Mouse (Mus musculus): ENCODE data around the gene Tes. TPM values are rescaled to one million over a fixed set of nuclear protein-coding genes. Genes with fewer than 3 reads are reported as not detected.
A peak's percentile ranks its signal among the peaks of the same experiment; 100 is the strongest.
"Not testable (repeated sequence)": the region's sequence is repeated elsewhere in the genome, so short reads cannot be mapped to it uniquely, and the experiment has no call there.

The Tes gene
- 59.2 and 64.6 TPM in 2 replicates for polyA plus RNA-seq (2015; fragmentation: Nextera tagmentation; extraction: Ambion mirVana)

DNA sequence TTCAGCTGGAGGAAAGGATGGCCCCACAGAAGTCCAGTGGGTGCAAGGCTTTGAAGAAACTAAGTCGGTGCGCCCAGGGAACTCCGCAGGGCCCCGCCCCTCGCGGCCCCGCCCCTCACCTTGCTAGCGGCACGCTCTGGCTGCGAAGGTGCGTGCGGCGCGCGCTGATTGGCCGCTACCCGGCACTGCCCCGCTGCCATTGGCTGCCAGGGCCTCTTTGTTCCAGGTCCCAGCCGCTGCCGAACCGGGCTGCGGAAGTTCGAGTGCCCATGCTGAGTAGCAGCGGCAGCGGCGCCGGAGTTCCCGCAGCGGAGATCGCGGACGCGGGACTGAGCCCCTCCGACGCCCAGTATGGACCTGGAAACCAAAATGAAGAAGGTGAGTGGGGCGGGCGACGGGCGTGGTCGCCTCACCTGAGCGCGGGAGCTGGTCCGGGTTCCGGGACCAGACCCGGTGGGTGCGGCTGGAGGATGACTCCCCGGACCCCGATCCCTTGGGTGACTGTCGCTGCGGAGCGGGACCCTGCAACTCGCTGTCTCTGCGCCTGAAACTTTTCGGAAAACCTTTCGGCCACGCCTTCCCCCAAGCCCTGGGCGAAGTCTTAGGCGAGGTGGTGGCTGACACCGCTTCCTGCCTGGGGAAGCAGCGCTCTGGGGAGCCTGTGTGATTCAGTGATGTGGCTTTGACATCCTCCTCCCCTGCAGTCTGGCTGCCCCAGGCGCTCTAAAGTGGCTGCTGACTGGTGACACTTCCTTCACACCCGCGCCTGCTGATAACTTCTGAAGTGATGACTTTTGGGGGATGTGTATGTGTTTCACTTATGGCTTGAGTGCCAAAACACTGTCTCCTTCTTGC lies at the start of gene Tes:
TSS of gene Tes (plus strand) at position 214 of the 855 bp plus-strand sequence.
- peak; percentile 94 for DNase-seq (ENCODE audit: low spot score)

DNA sequence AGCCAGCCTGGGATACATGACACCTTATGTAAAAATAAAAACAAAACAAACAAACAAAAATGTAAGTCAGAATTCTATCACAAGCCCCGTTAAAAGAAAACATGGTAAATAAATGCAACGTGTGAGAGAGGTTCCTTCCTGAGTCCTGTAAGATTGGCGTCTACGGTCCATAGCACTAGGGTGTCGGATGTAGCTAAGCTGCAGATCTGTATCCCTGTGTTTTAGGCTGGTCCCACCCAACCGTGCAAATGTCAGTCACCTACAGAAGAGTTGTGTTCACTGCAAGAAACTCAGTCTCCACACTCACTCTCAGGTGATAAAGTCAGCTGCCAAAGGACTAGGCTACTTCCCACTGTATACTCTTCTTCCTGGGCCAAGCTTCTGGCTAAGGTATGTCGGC lies 39.1 kb upstream of the Tes start:
- no peak for DNase-seq (ENCODE audit: low spot score)

DNA sequence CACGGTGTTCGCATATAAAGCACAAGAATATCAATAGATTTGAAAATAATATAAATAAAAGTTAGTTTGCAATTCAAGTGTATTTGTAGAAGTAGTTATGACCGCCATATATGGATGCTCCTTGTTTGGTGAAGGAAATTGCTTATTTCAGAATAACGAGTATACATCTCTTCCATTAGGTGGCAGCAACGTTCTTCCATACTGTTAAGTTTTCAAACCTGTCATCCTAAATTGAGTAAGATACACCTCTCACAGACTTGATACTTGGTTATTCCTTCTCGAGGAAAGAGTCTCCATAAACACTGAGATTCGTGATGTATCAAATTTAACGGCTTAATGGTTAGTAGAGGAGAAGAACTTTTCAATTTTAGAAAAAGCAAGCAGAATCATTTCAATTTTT lies 37.4 kb upstream of the Tes start:
- peak; percentile 70 for DNase-seq (ENCODE audit: low spot score)

DNA sequence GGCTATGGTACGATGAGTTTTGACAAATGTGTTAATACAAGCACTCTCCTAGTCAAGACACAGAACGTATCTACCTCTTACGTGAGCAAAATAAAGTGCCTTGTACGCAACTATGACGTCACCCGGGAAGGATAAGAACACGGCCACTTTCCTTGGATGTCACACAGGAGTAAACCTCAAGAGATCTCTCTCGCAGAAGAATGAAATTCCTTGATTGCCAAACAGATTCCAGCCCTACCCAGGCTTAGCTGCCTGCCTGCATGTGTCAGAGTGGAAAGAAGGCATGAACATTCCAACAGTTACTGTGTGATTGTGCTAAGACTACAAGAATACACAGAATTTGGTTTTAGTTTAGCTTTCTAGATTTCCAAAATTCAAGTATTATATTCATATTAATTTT lies 36.1 kb upstream of the Tes start:
- no peak for DNase-seq (ENCODE audit: low spot score)

DNA sequence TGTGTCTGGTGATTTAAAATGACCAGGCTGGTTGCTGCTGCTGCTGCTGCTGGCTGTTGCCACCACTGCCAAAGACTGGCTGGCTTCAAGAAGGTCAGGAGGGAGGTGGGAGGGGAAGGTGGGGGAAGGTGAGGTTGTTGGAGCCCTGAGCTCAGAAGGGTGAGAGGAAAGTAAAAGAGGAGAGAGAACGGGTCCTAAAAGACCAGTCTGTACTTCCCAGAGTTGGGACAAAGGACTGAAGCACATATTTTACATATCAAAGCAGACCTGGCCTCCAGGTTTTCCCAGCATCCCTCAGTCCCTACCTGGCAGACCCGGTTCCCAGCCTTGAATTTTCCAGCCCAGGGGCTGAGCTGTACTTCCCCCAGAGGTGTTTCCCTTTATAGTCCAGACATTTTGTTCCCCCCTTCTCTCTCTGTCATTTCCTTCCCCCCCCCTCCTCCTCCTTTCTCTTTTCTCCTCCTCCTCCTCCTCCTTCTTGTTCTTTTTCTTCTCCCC lies 32.7 kb upstream of the Tes start:
- DNase-seq (ENCODE audit: low spot score) = no peak

DNA sequence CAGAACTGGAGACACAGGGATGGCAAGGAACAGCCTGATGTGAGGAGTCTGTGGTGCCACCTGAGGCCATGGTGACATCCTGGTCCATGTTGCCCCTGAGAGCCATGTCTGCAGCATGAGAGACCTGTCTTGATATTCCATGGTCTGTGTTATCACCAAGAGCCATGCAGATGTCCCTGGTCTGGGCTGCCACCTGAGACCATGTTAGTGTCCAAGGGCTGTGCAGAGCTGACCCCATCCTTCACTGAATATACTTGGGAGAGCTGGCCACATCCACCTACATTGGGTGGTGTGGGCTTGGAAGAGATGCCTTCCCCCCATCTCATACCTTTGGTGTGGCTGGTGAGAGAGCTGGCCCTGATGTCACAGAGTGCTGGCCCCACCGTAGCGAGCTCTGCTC lies 30.9 kb upstream of the Tes start:
- no peak for DNase-seq (ENCODE audit: low spot score)

DNA sequence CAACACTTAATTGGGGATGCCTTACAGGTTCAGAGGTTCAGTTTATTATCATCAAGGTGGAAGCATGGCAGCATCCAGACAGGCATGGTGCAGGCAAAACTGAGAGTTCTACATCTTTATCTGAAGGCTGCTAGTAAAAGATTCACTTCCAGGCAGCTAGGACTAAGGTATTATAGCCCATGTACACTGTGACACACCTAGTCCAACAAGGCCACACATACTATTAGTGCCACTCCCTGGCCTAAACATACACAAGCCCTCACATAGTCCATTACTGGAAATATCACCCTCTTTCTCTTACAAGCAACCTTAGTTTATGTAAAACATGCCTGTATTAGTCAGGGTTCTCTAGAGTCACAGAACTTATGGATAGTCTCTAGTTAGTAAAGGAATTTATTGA lies 29.7 kb upstream of the Tes start:
- no peak for DNase-seq (ENCODE audit: low spot score)

DNA sequence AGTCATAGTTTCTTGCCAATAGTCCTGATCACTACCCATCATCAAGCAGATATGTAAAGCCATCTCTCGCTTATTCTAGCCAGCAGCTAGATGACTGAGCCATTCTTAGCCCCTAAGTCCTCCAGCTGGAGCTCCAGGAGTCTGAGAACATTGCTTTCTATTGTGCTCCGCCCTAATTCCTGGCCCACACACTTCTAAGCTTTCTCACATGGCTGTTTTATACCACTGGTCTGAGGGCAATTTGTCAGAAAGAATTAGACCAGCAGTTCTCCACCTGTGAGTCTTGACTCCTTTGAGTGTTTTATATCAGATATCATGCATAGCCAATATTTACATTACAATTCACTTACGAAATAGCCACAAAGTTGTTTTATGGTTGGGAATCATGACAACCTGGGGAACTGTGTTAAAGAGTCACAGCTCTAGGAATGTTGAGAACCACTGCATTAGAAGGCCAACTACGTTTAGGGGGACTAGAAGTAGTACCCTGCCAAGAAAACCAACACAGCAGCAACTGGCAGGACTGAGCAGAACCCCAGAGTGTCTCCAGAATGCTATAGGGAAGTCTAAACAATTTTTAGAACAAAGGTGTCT lies 13.4 kb upstream of the Tes start:
- DNase-seq (ENCODE audit: low spot score) = no peak

DNA sequence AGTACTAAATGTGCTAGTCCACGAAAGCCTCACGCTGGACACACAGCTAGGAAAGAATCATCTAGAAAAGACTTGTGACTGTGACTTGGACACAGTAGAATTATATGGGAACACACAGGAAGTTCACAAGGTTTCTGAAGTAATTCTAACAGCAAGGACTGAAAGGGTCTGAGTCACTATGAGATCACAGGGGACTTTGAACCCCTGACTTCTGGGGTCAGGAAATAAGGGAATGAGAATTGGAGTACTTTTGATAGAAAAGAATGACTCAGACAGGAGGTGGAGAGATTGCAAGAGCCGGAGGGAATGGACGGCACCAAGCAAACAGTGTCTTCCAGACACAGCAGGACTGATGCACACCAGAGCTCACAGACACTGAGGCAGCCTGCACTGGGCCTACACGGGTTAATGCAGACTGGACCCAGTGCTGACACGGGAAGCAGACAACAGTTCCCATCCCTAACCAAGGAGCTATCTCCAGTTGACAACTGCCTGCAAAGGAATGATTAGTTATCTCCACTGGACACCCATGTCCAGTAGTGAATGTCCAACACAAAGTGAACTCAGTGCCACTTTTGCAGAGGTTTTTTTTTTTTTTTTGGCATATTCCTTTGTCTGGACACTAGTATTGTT lies 11.8 kb upstream of the Tes start:
- DNase-seq (ENCODE audit: low spot score) = no peak

DNA sequence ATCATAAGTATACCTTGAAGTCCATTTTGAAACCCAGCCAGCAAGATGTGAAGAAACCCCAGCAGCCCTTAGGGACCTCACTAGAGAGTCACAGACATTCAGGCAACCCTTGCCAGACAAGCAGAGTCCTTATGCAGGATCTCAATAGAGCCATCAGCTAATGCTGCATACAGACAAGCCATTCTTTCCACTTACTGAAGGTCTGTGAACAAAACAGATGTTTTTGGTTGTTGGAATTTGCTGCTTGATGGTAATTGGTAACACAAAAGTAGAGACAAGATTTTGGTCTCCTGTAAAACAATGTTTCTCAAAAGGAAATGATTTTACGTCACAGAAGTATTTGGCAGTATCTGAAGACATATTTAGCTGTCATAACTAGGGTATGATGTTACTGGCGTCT lies 10.2 kb upstream of the Tes start:
- no peak for DNase-seq (ENCODE audit: low spot score)

DNA sequence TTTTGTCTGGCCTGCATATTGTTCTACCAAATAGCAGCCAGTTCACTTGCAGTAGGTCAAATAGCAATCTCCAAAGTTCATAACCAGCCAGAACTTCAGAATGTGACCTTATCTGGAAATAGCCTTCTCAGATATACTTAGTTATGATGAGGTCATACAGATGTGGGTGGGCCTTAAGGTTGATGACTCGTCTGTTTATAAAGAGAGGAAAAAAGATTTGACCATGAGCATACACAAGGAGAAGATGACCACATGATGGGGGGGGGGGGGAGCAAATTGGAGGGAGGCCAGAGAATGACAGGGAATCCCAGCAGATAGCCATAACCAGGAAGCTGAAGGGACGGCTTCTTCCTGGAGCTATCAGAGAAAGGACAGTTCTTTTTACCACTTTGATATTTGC lies 9.3 kb upstream of the Tes start:
- no peak for DNase-seq (ENCODE audit: low spot score)

DNA sequence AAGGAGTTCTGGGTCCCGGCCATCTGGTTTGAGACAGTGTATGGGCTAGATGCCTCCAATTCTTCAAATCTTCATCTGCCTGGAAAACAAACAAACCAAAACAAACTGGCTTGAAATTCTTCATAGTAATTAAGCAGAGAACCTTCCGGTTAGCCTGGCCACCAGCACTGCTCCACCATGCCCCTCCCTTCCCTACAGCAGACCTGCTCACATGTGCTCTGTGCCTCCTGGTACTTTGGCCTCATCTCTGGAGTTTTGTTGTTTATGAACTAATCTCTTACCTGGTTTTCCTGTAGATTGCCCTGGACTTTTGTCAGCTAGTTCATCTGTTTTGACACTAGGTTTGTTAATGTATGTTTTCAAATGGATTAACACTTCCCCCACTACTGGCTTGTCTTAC lies 5.4 kb upstream of the Tes start:
- no peak for DNase-seq (ENCODE audit: low spot score)

DNA sequence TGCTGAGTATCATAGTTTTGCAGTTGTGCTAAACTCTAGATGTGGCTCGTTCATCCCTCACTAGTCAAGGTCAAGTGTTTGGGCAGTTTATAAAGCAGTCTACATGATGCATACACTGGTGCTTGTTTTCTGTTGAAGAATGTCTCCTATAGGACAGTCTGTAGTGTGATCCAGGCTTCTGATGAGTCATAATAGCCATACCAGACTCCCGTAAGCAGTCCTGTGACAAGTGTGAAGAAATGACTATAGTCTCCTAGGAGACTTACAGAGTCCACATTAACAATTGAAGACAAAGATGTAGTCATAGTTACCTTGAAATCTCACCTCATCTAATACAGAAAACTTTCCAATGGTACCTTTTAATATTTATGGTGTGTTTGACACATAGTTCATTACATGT lies 4.8 kb upstream of the Tes start:
- no peak for DNase-seq (ENCODE audit: low spot score)

DNA sequence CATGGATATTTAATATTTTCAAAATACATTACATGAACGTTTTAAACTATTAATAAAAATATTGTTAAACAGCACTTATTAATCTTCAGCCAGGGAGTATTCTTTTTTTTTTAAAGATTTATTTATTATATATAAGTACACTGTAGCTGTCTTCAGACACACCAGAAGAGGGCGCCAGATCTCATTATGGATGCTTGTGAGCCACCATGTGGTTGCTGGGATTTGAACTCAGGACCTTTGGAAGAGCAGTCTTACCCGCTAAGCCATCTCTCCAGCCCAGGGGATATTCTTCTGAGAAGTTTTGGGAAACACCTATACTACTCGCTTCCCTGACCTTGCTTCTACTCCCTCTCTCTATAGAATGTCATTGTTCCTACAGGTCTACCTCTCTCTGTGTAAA lies 3.1 kb upstream of the Tes start:
- not testable (repeated sequence) for DNase-seq (ENCODE audit: low spot score)

DNA sequence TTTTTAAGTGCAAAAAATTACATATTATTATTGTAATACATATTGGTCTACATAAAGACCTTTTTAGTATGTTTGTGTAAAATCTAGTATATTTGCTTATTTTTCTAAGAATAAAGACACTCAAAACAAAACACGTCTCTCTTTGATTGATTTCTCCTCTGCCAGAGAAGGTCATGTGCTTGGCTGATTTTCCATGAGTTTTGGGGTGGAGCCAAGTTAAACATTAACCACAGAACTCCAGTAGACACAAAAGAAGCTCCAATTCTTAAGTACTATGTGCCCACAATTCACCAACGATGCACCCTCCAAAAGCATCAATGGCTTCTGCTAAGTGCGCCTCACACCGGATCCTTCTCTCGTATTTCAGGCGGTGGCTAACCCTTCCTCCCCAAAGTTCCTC lies 2.6 kb upstream of the Tes start:
- DNase-seq (ENCODE audit: low spot score) = no peak

DNA sequence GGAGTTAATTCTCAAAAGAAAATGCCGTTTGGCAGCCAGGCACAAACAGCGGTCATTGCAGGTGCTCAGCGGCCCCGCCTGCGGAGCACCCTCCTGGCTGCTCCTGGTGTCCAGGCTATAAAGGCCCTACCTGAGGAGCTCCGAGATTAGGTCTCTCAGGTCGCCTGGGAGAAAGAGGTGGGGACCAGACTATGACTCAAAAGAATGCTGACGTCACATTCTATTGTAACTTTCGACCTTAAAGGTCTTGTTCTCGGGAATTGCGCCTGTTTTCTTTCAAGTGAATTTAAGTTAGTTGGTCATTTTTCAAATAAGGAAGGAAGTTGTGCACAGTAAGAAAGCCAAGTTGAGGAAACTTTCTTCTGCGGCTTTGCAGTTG lies 831 bp downstream of the Tes start:
- no peak for DNase-seq (ENCODE audit: low spot score)

DNA sequence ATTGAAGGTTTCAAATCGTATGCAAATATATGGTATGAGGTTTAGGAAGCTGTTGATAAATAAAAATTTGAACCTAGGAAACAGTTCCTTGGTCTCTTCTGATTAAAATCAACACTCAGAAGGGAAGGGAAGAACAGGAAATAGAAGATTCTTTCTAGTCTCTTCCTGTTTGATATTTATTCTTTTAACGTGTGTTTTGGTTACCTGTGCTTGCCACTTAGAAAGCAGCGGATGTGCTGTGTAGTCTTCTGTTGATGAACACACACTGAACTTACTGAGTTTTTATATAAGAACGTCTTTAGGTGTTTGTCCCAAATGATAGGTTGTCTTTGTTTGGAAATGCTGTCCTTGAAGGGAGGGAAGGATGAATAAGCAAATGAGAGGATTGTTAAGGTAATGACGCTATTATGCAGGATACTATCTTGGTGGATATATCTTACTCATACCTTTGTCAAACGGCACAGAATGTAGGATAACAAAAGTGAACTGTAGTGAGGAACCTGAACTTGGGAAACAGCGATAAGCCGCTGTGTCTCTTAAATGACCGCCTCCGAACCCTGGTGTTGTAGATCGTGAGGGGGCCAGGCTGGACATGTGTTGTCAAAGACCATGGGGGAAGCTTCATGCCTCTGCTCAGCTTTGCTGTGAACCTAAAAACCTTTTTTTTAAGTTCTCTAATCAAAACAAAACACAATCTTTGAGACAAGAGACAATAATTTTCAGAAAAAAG lies 1.4 kb downstream of the Tes start:
- peak; percentile 12 for DNase-seq (ENCODE audit: low spot score)

DNA sequence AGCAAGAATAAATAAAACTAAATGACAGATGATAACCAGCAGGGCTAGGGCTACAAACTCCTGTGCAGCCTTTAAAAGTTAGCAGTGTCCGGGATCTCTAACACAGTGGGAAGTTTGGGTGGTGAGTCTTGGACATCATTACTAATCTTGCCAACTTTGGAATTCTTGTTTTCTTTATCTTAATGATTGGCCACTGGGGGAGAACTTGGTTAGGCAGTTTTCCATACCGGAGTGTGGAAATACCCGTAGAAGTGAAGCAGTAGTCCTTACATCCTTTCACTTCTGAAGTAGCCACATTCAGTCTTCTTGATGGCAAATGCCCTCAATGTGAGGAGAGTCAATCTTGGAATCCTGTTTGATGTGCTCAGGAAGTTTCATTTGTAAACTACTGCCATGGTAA lies 7.0 kb downstream of the Tes start:
- no peak for DNase-seq (ENCODE audit: low spot score)

DNA sequence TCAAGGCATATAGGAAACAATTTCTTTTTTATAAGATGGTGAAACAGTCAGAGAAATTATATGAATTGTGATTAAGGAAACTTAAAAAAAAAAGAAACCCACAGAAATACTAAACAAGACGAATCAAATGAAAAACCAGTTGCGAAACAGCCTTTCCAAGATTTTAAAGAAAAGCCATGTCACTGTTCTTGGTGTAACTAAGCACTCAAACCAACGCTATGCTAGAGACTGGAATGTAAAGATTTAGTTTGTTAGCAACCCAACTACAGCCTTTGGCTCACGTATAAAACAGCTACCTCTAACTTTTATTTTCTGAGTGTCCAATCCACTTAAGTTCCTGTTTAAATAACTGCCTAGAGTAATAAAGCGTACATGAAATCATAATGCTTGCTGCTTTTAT lies 7.4 kb downstream of the Tes start:
- DNase-seq (ENCODE audit: low spot score) = no peak

DNA sequence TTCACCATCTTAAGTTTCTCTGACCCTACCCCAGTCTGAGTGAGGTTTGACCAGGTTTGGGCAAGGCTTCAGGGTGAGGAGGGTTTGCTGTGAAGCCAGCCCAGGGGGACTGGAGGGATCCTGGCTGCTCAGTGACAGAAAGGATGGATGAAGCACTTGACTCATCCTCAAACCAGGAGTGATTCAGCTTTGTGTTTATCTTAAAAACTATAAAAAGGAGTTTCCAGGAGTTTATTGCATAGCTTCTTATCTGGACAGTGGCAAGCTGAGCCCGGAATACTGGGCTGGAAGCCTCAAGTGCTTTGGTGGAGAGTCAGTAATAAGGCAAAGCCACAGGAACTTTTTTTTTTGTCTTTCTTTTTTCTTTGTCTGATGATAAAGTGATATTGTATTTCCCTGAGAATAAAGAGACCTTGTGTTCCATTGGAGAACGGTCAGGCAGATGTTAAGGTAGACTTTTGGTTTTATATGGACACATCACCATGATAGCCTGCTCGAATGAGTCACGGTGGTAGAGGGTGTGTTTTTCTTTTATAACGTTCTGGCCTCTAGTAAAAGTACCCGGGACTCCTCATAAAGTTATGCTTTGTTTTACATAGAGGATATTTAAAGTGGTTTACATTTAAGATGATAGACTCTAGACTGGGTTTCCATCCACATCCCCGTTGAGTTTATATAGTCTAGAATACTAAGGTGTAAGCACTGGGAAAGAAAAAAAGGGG lies 8.0 kb downstream of the Tes start:
- no peak for DNase-seq (ENCODE audit: low spot score)

DNA sequence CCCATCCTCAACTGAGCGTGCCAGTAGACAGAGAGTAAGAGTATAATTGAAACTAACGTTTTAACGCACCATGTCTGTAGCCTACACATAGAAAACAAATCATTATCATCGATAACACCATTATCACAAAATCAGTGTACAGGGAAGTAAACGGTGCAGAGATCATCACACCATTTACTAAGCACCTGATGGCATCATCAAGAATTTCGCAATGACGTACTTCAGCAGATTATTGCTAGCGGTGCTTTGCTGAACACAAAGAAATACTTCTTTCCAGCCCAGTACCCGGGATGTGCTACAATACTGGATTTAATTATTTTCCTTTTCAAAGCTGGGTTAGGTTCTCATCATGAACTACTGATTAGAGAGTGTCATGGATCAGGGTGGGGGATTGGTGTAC lies 12.3 kb downstream of the Tes start:
- DNase-seq (ENCODE audit: low spot score) = no peak
